Mouse (Mus musculus): Measurements from ENCODE around the gene Adgrf2.
A peak's percentile ranks its signal among the peaks of the same experiment; 100 is the strongest.

Adgrf2 gene

GRCm38 (mm10) chr17:42741801-42742217 lies at the start of gene Adgrf2:
Gene Adgrf2, minus strand, starts transcription at chr17:42742179.
- DNase-seq (ENCODE audit: low spot score in 2 of 2), result no peak

DNA sequence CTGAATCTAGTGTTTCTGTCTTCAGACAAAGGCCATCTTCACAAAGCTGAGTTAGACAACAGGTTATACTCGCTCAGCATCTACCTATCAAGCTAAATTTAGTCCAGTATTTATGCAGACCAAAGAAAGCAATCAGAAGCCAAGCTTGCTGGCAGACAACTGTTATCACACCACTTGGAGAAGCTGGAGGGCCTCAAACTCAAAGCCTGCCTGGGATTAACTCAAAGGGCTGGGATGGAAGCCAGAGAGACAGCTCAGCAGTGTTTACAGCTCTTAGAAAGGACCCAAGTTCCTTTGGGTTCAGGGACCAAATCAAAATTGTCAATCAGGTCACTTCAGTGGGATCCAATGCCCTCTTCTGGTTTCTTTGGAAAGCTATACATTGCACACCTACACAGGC lies 48.8 kb upstream of the Adgrf2 start:
- DNase-seq (ENCODE audit: low spot score in 2 of 2), result no peak

- DNase-seq (ENCODE audit: low spot score in 2 of 2), result no peak
Observed at GRCm38 (mm10) chr17:42789723-42790122, 47.7 kb upstream of the Adgrf2 start.

GRCm38 (mm10) chr17:42788686-42789453 lies 46.9 kb upstream of the Adgrf2 start:
- no peak for DNase-seq (ENCODE audit: low spot score in 2 of 2)

GRCm38 (mm10) chr17:42782156-42782757 lies 40.3 kb upstream of the Adgrf2 start:
- DNase-seq (ENCODE audit: low spot score in 2 of 2), result peak; percentile 28 to 65

DNA sequence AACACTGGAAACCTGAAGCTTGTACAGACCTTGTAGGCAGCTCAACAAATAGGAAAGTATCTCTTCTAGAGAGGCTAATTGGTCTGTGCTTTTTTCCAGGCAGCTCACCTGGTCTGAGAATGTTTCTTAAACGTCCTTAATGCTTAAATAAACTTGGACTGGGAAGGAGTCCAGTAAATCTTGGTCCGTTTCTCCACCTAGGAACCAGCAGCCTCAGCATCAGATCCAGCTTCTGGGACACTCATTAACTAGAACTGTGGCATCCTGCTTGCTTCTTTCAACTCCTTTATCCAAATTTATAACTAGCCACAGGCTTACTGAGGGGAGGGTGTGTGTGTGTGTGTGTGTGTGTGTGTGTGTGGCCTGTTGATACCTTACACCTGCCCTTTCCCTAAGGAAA lies 11.8 kb upstream of the Adgrf2 start:
- no peak for DNase-seq (ENCODE audit: low spot score in 2 of 2)

GRCm38 (mm10) chr17:42752173-42752572 lies 10.2 kb upstream of the Adgrf2 start:
- no peak for DNase-seq (ENCODE audit: low spot score in 2 of 2)

DNA sequence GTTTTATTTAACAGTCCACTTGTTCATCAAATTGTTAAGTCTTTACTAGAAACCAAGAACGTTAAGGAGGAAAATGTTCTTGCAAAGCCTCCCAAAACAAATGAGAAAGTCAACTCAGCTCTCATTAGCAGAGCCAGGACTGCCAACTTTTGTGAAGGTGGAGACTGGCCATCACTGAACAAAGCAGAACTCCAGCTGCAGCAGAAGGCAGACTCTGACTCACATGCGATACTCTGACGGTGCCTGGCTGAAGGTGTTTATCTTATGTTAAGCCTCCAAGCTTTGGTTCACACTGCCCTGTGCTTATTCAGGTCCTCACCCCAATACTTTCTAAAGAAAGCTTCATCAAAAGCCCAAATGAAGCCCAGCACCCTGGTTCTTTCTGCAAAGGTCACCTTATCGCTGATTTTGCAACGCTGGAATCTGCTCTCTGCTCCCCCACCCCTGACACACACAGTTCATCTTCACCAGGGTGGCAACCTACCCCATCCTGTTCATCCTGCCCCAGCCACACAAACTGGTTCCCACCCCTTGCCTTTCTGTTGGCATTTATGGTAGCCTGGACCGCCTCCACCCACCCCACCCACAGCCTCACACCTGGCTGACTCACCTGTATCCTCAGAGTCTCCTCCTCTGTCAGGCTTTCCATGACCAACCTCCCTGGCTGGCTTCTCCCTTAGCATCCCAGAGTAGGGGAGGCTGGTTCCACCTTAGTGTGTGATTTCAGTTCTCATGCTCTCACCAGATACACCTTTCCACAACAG lies 3.9 kb upstream of the Adgrf2 start:
- DNase-seq (ENCODE audit: low spot score in 2 of 2), result no peak

GRCm38 (mm10) chr17:42742823-42743222 lies 844 bp upstream of the Adgrf2 start:
- no peak for DNase-seq (ENCODE audit: low spot score in 2 of 2)

DNA sequence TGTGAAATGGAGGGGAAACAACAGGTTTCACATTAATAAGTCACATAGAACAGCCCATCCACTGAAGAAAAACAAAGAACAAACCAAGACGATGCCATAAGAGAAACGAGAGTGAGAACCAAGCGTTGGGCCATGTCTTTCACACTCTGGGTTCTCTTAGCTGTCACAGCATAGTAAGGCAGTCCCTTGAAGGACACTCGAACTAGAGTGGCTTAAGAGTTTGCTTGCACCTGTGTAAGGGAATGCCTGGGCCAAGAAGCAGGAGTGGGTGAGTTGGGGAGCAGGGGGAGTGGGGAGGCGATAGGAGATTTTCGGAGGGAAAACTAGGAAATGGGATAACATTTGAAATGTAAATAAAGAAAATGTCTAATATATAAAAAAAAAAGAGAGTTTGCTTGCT lies 3.2 kb downstream of the Adgrf2 start:
- no peak for DNase-seq (ENCODE audit: low spot score in 2 of 2)

GRCm38 (mm10) chr17:42717161-42717560 lies 24.8 kb downstream of the Adgrf2 start:
- no peak for DNase-seq (ENCODE audit: low spot score in 2 of 2)

DNA sequence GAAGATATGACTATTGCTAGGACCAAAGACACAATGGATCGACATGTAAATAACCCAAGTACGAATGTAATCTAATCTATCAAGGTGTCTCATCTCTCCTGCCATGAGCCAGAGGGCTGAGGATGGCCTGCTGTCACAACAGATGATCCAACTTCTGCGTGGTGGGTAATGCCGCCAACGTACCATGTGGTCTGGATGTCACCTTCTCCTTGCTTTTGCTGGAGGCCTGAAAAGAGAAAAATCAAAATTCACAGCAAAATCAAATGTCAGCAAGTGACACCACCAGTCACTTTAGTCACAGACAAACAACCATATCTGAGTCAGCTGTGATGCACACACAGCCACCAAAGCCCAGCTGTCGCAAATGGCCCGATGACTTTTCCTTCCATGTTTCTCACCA lies 27.0 kb downstream of the Adgrf2 start:
- no peak for DNase-seq (ENCODE audit: low spot score in 2 of 2)

- no peak for DNase-seq (ENCODE audit: low spot score in 2 of 2)
Observed at GRCm38 (mm10) chr17:42710717-42711116, 31.3 kb downstream of the Adgrf2 start.

- DNase-seq (ENCODE audit: low spot score in 2 of 2), result no peak
Observed at GRCm38 (mm10) chr17:42705611-42706010, 36.4 kb downstream of the Adgrf2 start.

GRCm38 (mm10) chr17:42702198-42702597 lies 39.8 kb downstream of the Adgrf2 start:
- DNase-seq (ENCODE audit: low spot score in 2 of 2), result no peak

- no peak for DNase-seq (ENCODE audit: low spot score in 2 of 2)
Observed at GRCm38 (mm10) chr17:42694730-42695129, 47.2 kb downstream of the Adgrf2 start.

DNA sequence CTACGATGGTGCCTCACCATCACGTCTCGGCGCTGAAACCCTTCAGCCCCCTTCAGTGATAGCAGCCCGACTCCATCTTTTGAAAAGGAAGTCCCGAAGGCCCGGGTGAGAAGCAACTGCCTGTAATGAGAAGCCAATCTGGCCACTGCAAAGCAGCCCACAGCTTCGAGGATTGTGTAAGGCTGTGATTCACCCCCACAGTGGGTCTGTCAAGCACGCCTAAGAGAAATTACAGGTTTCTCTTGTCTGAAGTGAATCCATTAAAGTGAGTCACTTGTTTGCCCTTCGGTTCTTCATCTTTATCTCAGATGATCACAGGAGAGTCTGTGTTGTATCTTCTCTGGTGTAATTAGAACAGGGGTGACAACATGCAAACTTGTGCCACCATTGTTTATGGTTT lies 49.8 kb downstream of the Adgrf2 start, which contains the start of gene Adgrf4:
Adgrf4 (minus strand) TSS at position 149 of the 400 bp plus-strand sequence.
- no peak for DNase-seq (ENCODE audit: low spot score in 2 of 2)

GRCm38 (mm10) chr17:42690531-42690930 lies 51.4 kb downstream of the Adgrf2 start:
- DNase-seq (ENCODE audit: low spot score in 2 of 2), result no peak
